Mouse (Mus musculus): ENCODE measurements around the gene Gm10197. TPM values are rescaled to one million over a fixed set of nuclear protein-coding genes. Genes with fewer than 3 reads are reported as not detected.

Gm10197 gene
- polyA plus RNA-seq, 1 experiment = not detected

- WGBS = 66% methylated on average over 6 of the region's 6 CpGs
- DNase-seq (ENCODE audit: low read depth, low spot score) = no peak
Measured at GRCm38 (mm10) chr19:53324866-53325265, 46.7 kb downstream of the Gm10197 start.

DNA sequence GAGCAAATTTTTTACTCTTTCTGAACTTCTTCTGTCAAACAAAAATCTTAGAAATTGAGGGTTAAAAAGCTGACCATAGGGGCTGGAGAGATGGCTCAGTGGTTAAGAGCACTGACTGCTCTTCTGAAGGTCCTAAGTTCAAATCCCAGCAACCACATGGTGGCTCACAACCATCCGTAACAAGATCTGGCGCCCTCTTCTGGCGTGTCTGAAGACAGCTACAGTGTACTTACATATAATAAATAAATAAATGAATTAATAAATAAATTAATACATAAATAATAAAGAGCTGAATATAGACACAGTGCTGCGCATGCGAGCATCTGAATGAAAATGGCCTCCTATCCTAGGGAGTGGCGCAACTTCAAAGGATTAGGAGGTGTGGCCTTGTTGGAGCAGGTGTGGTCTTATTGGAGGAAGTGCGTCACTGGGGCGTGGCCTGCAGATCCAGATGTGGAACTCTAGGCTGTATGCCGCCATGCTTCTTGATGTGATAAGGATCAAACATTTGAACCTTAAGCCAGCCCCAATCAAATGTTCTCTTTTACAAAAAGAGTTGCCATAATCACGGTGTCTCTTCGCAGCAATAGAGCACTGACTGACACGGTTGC lies 49.0 kb downstream of the Gm10197 start:
- 91% methylated on average over 12 of the region's 12 CpGs for WGBS
- no peak for DNase-seq (ENCODE audit: low read depth, low spot score)

Other genes with a start within 250 kb of the Gm10197 start
- gene Add3, start 231.3 kb downstream of the Gm10197 start, polyA plus RNA-seq (2012; rRNA removed) = 28.0 and 44.9 TPM in 2 replicates
- 28.5 and 44.2 TPM in 2 replicates for gene Mxi1, start 61.2 kb downstream of the Gm10197 start, polyA plus RNA-seq (2012; rRNA removed)
- 7.3 and 7.4 TPM in 2 replicates for gene Smndc1, start 18.8 kb upstream of the Gm10197 start, polyA plus RNA-seq (2012; rRNA removed)
- 7.1 and 10.9 TPM in 2 replicates for gene Dusp5, start 157.3 kb upstream of the Gm10197 start, polyA plus RNA-seq (2012; rRNA removed)
- 104 and 109 TPM in 2 replicates for gene Nutf2-ps1, start 217.3 kb upstream of the Gm10197 start, polyA plus RNA-seq (2012; rRNA removed)
- gene Smc3, start 228.6 kb upstream of the Gm10197 start, polyA plus RNA-seq (2012; rRNA removed) = 3.4 and 4.4 TPM in 2 replicates